Mouse (Mus musculus) brain, embryonic 14.5 days (tissue): ENCODE measurements at regions not wholly inside any gene's neighbourhood (a gene's known extent, or its start where the extent isn't known, plus 50 kb on each side); places are given as distances from the start of the nearest gene placed in this dataset.

Source experiments
- DNase-seq: peaks from one replicate; pipeline ENCODE4 v3.0.0-alpha.2; 2011; ENCODE audit warnings: low read depth
- CTCF ChIP-seq: fragments of 200-500 bp; IDR thresholded peaks from 2 replicates; pipeline ENCODE4 v1.5.1; 2012; ENCODE audit warnings: inconsistent platforms, mild to moderate bottlenecking, moderate library complexity, borderline replicate concordance; ENCODE audit not compliant: insufficient read depth, insufficient read length; ENCODE audit errors: extremely low read depth
- POLR2A ChIP-seq: fragments of 200-500 bp; IDR thresholded peaks from 2 replicates; pipeline ENCODE4 v1.6.1; 2012; ENCODE audit warnings: mild to moderate bottlenecking, inconsistent platforms, borderline replicate concordance; ENCODE audit not compliant: poor library complexity, insufficient read depth, insufficient read length, severe bottlenecking; ENCODE audit errors: extremely low read depth

DNA sequence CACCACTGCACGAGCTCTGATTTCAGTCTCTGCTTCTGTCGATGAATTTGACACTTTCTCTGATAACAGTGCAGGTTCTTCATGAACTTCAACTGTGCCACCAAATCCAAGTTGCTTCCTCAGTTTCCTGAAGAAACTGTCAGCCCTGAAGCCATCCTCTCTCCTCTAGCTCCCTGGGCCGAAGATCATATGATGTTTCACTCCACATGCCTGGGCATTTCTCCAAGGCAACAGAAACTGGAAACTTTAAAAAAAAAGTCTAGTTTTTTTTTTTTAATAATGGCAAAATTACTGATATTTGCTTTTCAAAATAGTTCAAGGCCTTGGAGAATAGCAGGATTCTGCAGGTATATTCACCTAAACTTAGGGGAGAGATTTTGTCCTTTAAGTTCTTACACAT lies 564.8 kb downstream of the Ttll7 start:
- TF ChIP-seq CTCF (no peak), POLR2A (no peak)
- DNase-seq, result no peak

DNA sequence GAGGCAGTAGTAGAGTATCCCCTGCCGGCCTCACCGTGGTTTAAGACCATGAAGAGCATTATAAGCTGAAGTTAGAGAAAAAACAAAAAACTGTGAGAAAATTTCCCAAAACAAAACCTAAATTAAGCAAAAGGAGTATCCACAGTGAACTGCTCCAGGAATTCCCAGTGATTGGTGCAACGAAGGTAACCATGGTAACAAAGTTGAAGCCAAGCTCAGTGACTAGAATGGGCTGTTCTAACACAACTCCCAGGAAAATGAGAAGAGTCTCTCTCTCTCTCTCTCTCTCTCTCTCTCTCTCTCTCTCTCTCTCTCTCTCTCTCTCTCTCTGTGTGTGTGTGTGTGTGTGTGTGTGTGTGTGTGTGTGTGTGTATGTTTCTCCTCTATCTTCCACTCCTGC lies 567.0 kb downstream of the Ttll7 start:
- no peak for TF ChIP-seq CTCF
- no peak for TF ChIP-seq POLR2A
- DNase-seq, result peak; percentile 64

DNA sequence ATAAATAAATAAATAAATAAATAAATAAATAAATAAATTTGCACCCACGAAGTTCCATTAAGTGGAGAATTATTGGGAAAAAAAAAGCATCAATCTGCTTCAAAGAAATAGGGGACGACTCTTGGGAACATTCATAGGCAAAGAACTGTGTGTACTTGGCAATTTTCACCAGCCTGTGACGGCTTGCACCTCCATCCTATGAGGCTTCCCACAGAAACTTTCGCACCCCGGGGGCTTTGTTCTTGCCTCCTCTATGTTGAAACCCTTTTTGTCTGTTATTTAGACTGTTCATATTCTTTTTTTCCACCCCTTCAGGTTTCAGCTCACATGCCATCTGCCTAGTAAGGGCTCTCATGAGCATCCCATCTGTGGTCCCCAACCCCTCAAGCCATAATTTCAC lies 570.0 kb downstream of the Ttll7 start:
- no peak for TF ChIP-seq CTCF
- no peak for TF ChIP-seq POLR2A
- DNase-seq, result peak; percentile 39

DNA sequence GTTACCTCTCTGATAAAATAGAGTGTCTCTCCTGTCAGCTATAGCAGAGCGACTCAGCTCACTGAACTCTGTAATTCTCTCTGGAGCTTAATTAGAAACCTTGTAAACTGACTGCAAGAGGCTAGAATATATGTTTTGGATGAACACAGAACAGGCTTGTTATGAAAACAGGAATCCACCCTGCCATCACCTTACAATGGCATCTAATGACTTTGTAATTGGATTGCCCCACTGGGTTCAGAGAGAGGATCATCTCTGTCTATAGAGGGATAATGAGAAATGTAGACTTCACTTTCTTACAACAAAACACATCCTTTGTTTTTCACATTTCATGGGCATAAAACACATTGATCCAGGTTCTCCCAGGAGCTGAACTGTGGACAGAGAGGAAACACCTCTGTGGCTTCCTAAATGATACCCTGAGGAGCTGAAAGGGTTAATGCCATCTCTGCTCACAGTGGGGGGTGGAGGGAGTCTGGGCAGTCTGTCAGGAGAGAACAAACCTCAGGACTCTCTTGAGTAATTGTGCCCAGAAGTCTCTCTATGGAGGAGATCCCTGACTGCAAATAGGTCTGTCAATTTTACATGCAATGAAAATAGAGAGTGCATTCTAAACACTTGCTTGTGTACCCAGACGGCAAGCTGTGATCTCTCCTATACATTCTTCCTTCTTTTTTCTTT lies 571.9 kb downstream of the Ttll7 start:
- peak; percentile 51 for DNase-seq
- no peak for TF ChIP-seq CTCF
- no peak for TF ChIP-seq POLR2A

DNA sequence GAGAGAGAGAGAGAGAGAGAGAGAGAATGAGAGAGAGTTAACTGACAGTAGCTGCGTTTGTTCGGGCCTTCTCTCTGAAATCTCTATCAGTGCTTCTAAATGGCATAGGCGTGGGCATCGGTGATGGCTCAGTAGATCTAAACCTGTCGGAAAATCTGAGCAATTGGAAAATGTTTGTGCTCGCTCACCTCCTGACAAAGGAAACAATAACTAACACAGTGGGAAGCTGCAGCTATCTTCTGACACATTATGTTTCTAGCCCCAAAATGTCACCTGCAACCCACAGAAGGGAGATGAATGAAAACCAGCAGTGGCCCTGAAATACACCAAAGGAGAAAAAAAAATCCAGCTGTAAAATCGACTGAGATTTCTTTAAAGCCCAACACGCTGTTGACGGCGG lies 576.7 kb downstream of the Ttll7 start:
- TF ChIP-seq POLR2A, result no peak
- TF ChIP-seq CTCF, result no peak
- peak; percentile 53 for DNase-seq

DNA sequence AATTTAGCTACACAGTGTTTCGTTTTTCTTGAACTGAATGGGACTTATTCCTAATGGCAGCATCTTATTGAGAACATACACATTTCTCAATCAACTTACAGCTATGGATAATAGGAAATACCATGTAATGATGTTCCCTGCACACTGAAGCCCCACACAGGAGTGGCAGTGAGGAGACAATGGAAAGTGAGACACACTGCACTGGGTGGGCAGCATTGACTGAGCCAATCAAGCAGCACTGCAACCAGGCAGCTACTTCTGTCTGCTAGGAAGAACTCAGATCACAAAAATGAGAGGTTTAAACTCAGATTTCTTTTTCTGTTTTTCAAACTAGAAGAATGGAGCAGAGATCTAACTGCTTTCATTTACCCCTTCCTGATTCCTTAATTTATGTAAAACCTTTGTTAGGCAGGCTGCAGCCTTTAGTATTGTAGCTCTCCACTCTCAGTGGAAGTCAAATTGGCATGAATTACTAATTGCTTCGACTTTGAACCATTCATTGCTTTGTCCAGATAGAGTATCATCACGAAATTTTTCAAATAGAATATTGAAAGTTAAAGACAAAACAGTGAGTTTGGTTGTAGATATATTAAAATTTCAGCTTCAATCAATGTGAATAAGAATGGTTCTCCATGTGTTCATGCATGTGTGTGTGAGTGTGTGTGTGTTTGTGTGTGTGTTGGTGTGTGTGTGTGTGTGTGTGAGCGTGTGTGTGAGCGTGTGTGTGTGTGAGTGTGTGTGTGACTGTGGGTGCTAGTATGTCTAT lies 590.9 kb downstream of the Ttll7 start:
- TF ChIP-seq CTCF (no peak), POLR2A (no peak)

DNA sequence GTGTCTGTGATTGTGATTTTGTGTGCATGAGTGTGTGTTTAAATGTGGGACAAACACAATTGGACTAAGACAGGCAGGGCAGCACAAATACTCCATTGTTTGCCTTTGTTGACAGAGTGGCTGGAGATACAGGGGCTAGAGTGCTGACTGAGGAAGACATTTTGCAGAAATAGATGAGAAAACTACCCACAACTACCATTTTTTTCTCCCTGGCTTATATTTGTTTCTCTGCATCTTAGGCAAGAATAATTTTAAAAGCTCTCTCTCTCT lies 591.5 kb downstream of the Ttll7 start:
- TF ChIP-seq CTCF (no peak), POLR2A (no peak)
- DNase-seq, result peak; percentile 25

More for the DNA sequence above, 590.9 kb downstream of the Ttll7 start:
- DNase-seq, result peak; percentile 61

DNA sequence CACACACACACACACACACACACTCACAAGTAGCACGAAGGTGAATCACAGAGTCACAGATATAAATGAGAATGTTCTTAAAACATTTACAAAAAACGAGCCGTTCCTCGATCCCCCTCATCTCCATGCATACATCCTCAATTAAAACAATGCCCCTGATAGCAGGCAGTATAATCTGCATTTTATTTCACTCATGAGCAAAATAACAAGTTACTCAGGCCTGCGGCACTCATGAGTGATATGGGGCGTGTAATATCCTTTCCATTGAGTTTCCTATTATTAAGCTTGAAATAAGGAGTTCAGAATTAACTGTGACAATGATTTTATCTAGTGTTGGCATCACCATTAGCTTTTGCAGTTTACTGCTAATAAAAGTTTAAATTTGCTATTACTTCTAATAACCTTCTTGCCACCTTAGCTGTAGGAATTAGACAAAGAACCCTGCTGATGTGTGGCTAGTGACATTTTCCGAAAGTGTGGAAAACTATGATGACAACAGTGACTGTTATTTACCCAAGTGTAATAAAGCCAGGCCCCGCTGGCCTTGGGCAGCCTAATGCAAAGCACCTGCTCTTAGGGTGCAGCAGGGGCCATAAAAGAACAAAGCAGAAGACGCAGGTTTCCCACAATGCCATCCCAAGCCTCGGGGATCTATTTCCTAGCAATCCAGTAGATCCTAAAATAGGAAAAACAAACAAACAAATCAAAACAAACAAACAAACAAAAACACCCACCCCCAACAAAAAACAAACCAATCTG lies 592.0 kb downstream of the Ttll7 start:
- no peak for DNase-seq
- TF ChIP-seq CTCF (no peak), POLR2A (no peak)

DNA sequence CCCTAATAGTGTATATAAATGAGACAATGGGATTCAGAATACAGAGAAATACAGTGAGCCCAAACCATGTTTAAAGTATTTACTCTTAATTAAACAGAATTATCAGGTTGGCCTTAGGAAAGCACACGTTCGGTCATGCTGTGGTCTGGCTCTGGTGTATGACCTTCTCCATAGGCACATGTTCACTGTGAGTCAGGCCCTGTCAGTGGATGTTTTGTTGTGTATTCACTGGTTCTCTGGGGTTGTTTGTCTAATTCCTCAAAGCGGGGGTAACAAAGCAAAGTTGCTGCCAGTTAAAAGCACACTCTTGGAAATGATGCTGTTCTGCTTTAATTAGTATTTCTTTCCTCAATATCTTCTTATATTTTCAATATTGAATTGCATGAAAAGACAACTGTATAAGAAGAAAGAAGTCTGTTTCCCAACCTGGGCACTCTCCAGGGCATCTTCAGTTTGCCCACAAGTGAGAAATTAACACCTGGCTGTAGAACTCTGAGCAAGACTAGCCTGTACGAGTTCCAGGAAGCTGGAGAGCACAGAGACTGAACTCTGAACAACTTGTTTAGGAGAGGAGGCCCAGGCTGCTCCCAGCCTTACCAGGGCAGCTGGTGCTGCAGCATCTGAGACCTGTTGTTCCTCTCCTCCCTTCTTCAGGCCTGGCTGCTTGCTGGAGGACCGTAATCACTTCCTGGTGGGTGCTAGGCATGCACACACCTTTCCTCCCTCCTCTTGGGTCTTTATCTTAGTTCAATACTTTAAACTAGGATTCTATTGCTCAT lies 593.1 kb downstream of the Ttll7 start:
- no peak for TF ChIP-seq CTCF
- TF ChIP-seq POLR2A, result no peak

DNA sequence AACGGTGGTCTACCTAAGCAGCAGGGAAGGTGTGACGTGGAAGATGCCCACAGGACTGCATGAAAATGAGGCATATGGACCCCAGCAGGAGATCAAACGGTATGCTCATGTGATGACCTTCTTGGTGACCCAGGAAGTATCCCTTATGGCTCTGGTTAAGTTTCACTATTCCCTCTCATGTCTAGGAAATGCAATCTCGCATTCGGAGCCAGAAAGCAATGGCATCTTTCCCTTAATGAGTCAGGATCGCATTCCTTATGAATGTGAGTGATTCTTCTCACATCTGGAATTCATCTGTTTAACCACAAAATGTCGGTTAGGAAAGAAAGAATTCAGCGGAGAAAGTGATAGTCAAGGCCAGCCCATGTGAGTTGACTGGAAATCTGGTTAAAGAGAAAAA lies 593.7 kb downstream of the Ttll7 start:
- TF ChIP-seq POLR2A (no peak), CTCF (no peak)
- DNase-seq, result no peak

More for the DNA sequence above, 593.1 kb downstream of the Ttll7 start:
- no peak for DNase-seq

DNA sequence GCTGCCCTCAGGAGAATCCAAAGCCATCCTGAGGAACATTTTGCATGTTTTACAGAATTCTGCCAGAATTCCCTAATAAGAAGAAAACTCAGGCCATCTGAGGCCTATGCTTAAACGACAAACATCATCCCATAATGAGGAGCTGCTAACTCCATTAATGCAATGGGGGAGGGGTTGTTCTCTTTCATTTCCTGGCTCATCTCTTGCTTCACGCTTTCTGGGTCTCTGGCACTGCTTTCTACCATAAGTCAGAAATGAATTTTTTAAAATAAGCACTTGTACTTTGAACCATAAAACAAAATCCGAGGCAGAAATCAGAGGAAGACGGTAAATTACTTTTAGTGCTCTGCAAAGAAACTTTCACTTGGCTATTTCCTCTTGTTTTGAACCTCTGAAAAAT lies 600.0 kb downstream of the Ttll7 start:
- peak; percentile 66 for DNase-seq

DNA sequence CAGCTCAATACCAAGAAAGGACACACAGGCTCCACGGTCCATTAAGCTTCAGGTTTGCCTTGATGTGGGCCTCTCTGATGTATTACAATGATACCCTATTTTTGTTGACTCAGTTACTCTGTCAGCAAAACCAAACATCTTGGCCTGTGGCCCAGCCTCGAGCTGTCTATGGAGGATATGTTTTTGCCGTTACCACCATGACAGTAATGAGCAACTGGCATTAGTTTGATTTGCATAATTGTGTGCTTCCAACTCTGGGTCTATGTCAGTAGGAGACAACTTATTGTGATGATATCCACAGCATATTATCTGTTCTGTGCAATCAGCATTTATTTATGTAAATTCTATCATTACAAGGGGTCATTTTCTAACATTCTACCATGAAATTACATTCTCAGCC lies 603.2 kb downstream of the Ttll7 start:
- peak; percentile 86 for DNase-seq
- TF ChIP-seq CTCF (no peak), POLR2A (no peak)

More for the DNA sequence above, 600.0 kb downstream of the Ttll7 start:
- no peak for TF ChIP-seq POLR2A
